Mouse (Mus musculus) embryonic facial prominence, embryonic 14.5 days (tissue): ENCODE results near the gene Btbd1. TPM values are rescaled to one million over a fixed set of nuclear protein-coding genes. Genes with fewer than 3 reads are reported as not detected.

Source experiments
- ATAC-seq: fragments of 200-750 bp; cut with Nextera tagmentation; 2 replicates; pipeline ENCODE4 v1.8.0; 2017; ENCODE audit warnings: low read depth, moderate number of reproducible peaks, moderate TSS enrichment
- DNase-seq: peaks from one replicate; pipeline ENCODE4 v3.0.0-alpha.2; 2015; ENCODE audit warnings: low spot score
- H3K27ac ChIP-seq: fragments of 300-500 bp; sonication (generic); replicated peaks from 2 replicates; pipeline ENCODE4 v1.5.1; 2014; ENCODE audit warnings: low read depth, mild to moderate bottlenecking, low read length, moderate library complexity
- H3K27me3 ChIP-seq: fragments of 300-500 bp; sonication (generic); replicated peaks from 2 replicates; pipeline ENCODE4 v1.6.1; 2014; ENCODE audit warnings: low read length; ENCODE audit not compliant: control insufficient read depth, insufficient read depth
- H3K36me3 ChIP-seq: fragments of 300-500 bp; sonication (generic); 2 replicates; pipeline ENCODE4 v1.6.1; 2014; ENCODE audit warnings: low read length, mixed read lengths; ENCODE audit not compliant: control insufficient read depth, insufficient read depth
- H3K4me1 ChIP-seq: fragments of 300-500 bp; sonication (generic); 2 replicates; pipeline ENCODE4 v1.6.1; 2014; ENCODE audit warnings: antibody characterized with exemption, low read length; ENCODE audit not compliant: control insufficient read depth, insufficient read depth
- H3K4me2 ChIP-seq: fragments of 300-500 bp; sonication (generic); 2 replicates; pipeline ENCODE4 v1.6.1; 2014; ENCODE audit warnings: low read depth, mild to moderate bottlenecking, low read length, moderate library complexity, mixed read lengths
- H3K4me3 ChIP-seq: fragments of 300-500 bp; sonication (generic); 2 replicates; pipeline ENCODE4 v1.5.1; 2014; ENCODE audit warnings: low read depth, mild to moderate bottlenecking, low read length
- H3K9ac ChIP-seq: fragments of 300-500 bp; sonication (generic); 2 replicates; pipeline ENCODE4 v1.6.1; 2014; ENCODE audit warnings: low read depth, mild to moderate bottlenecking, low read length, moderate library complexity, mixed read lengths
- H3K9me3 ChIP-seq: fragments of 300-500 bp; sonication (generic); 2 replicates; pipeline ENCODE4 v1.6.1; 2016; ENCODE audit warnings: low read length; ENCODE audit not compliant: control insufficient read depth
- WGBS: fragments of 180-500 bp; shearing (Covaris S2); extraction: QIAGEN DNeasy Blood & Tissue Kit; methylation state at CpG from one replicate; pipeline ENCODE4 v1.1.7; 2014; 5-methylcytosine and 5-hydroxymethylcytosine counted together
- polyA plus RNA-seq: library from polyadenylated mRNA; unstranded; fragments of >200 nt; fragmentation: Nextera tagmentation; extraction: Ambion mirVana; gene quantifications from 2 replicates; pipeline ENCODE4 v1.2.1, GENCODE M21; 2014

Btbd1 gene
- polyA plus RNA-seq, result 100 and 109 TPM in 2 replicates

- ATAC-seq, result peak; percentile 92
- Histone ChIP-seq H3K9ac (peak within 1 kb of the TSS; percentile 82), H3K4me1 (peaks cover 38% of the 10 kb centered on the region), H3K4me3 (peak within 1 kb of the TSS; percentile 84), H3K9me3 (no peaks in the 10 kb centered on the region), H3K36me3 (no peaks in the 10 kb centered on the region), H3K27ac (peak within 1 kb of the TSS; percentile 93), H3K27me3 (no peaks in the 10 kb centered on the region), H3K4me2 (peak within 1 kb of the TSS; percentile 73)
- WGBS, result under 1% methylated on average over 20 of the region's 58 CpGs
- peak; percentile 94 for DNase-seq
Observed at GRCm38 (mm10) chr7:81829379-81829894, at the start of gene Btbd1. Gene Btbd1, minus strand, starts transcription at chr7:81829431.

DNA sequence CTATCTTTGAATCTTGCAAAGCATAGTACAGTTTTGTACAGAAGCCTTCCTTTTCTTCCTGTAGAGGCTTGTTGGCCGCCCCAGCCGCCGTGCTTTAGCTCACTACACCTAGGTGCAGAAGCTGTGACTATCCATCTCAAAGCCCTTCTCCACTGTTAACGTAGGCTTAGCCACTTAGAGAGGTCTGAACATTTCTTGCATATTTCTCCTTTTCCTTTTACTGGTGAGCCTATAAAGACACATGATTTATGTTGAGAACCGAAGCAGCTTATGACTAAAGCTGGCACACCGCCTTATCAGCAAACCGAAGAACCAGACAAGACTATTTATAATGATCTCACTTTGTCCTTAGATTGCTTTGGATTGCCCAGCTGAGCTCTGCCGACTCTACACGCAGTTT is 46.1 kb upstream of the Btbd1 start:
- Histone ChIP-seq H3K27me3 (no peaks in the 10 kb centered on the region), H3K9me3 (no peaks in the 10 kb centered on the region), H3K4me1 (no peaks in the 10 kb centered on the region), H3K4me2 (no peak overlapping the region), H3K27ac (no peak overlapping the region), H3K4me3 (no peak overlapping the region), H3K36me3 (0 out of 2 replicates have a peak, but pooled peaks cover 3% of the 10 kb centered on the region), H3K9ac (no peak overlapping the region)
- no peak for ATAC-seq
- WGBS, result 85% methylated on average over 9 of the region's 9 CpGs
- no peak for DNase-seq

DNA sequence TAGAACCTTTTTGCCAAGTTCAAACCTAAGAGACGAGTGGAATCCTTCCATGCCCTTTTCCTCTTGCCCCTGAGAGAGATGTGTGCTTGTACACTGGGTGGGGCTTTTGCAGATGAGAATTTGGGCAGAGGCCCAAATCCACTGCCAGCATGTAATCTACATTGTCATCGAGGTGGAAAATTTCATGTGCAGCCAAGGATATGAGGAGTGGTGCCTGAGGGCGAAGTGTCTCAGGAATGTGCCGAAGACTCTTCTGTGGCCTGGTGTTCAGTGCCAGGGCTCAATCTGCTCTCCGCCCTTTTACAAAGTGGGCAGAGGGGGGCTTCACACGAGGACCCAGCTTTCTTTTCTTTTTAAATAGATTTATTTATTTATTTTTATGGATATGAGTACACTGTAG is 45.4 kb upstream of the Btbd1 start:
- DNase-seq (peak; percentile 78), ATAC-seq (no peak)
- Histone ChIP-seq H3K27ac (no peak overlapping the region), H3K4me2 (no peak overlapping the region), H3K36me3 (0 out of 2 replicates have a peak, but pooled peaks cover 3% of the 10 kb centered on the region), H3K9me3 (no peaks in the 10 kb centered on the region), H3K4me3 (no peak overlapping the region), H3K4me1 (no peaks in the 10 kb centered on the region), H3K9ac (no peak overlapping the region), H3K27me3 (no peaks in the 10 kb centered on the region)
- WGBS, result 48% methylated on average over 6 of the region's 6 CpGs

DNA sequence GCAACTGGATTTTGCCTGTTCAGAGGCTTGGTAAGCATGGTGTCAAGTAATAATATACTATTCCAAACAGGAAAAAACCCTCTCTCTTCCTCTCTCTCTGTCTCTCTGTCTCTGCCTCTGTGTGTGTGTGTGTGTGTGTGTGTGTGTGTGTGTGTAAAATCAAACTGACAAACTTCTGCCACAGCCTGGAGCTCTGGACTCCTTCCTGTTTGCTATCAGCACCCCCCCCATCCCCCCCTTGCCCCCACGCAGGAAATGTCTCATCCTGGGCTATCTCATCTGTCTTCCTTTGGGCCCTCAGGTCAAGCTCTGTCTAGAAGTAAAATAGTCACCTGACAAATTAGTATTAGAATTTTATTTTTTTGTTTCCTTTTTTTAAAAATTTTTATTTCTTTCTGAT is 44.6 kb upstream of the Btbd1 start:
- H3K4me2 ChIP-seq, result no peak overlapping the region
- no peaks in the 10 kb centered on the region for H3K9me3 ChIP-seq
- H3K27me3 ChIP-seq, result no peaks in the 10 kb centered on the region
- H3K9ac ChIP-seq, result no peak overlapping the region
- no peaks in the 10 kb centered on the region for H3K4me1 ChIP-seq
- no peak for DNase-seq
- 38% methylated on average over 1 of the region's 1 CpGs for WGBS
- no peak for ATAC-seq
- H3K27ac ChIP-seq, result no peak overlapping the region
- 0 out of 2 replicates have a peak, but pooled peaks cover 3% of the 10 kb centered on the region for H3K36me3 ChIP-seq
- H3K4me3 ChIP-seq, result no peak overlapping the region

GRCm38 (mm10) chr7:81872493-81873013 is 43.3 kb upstream of the Btbd1 start:
- Histone ChIP-seq H3K27ac (no peak overlapping the region), H3K9me3 (no peaks in the 10 kb centered on the region), H3K27me3 (no peaks in the 10 kb centered on the region), H3K4me1 (no peaks in the 10 kb centered on the region), H3K4me2 (no peak overlapping the region), H3K4me3 (no peak overlapping the region), H3K9ac (no peak overlapping the region), H3K36me3 (no peaks in the 10 kb centered on the region)
- WGBS, result 56% methylated on average over 13 of the region's 13 CpGs
- DNase-seq, result no peak
- no peak for ATAC-seq

GRCm38 (mm10) chr7:81868158-81868557 is 38.9 kb upstream of the Btbd1 start:
- Histone ChIP-seq H3K9me3 (no peaks in the 10 kb centered on the region), H3K27ac (no peak overlapping the region), H3K4me3 (no peak overlapping the region), H3K4me1 (no peaks in the 10 kb centered on the region), H3K27me3 (no peaks in the 10 kb centered on the region), H3K36me3 (no peaks in the 10 kb centered on the region), H3K9ac (no peak overlapping the region), H3K4me2 (no peak overlapping the region)
- 25% methylated on average over 6 of the region's 6 CpGs for WGBS
- ATAC-seq (peak; percentile 88), DNase-seq (peak; percentile 81)

DNA sequence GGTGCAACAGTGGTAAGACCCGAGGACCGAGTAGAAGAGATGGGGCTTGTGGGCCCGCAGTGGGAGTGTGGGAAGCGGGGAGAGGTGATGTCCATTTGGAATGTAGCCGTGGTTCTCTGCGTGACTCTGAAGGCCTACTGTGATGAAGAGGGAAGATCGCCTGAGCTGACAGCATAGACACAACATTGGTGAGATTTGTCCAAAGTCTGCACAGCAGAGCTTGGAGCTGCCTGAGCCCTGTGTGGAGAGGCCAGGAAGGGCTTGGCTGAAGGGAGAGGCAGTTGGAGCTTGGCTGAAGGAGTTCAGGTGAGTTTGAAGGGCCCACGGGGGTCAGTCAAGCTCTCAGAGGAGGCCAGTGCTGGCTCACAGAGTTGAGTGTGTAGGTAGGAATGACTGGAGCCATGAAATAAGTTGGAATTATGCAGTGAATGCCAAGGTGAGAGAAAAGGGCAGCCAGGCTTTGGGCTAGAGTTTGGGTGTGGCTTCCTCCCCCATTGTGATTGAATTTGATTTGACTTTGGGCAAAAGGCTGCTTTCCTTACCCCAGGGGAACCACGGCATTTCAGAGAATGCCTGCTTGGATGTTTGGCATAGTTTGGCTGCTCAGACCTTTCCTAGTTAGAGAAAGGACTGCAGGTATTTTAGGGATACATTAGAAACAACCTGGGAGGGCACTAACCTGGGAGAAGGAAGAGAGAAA is 38.1 kb upstream of the Btbd1 start:
- no peak overlapping the region for H3K4me2 ChIP-seq
- H3K9ac ChIP-seq, result no peak overlapping the region
- no peaks in the 10 kb centered on the region for H3K9me3 ChIP-seq
- WGBS, result 86% methylated on average over 9 of the region's 9 CpGs
- no peak for DNase-seq
- H3K4me3 ChIP-seq, result no peak overlapping the region
- ATAC-seq, result no peak
- no peak overlapping the region for H3K27ac ChIP-seq
- no peaks in the 10 kb centered on the region for H3K4me1 ChIP-seq
- H3K27me3 ChIP-seq, result no peaks in the 10 kb centered on the region
- no peaks in the 10 kb centered on the region for H3K36me3 ChIP-seq

DNA sequence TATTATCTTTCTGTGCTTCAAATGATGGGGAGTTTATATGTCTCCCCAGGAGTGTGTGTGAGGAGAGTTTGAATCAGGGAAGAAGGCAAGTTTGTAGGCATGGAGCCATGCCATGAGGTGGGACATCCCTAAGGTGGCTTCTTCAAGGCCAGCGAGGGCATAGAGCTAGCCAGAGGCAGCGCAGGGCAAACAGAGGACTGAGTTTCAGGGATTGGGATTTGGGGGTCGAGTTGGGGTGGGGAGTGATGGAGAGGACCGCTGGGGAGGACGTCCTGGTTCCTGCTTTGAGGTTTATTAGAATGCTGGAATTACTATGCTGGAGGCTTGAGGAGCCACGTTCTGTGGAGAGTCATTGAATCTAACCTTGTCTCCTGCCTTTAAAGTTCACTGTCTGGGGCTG is 36.7 kb upstream of the Btbd1 start:
- Histone ChIP-seq H3K4me1 (no peaks in the 10 kb centered on the region), H3K4me3 (no peak overlapping the region), H3K9me3 (no peaks in the 10 kb centered on the region), H3K27me3 (no peaks in the 10 kb centered on the region), H3K36me3 (no peaks in the 10 kb centered on the region), H3K9ac (no peak overlapping the region), H3K27ac (no peak overlapping the region), H3K4me2 (no peak overlapping the region)
- WGBS, result 93% methylated on average over 6 of the region's 6 CpGs
- DNase-seq (no peak), ATAC-seq (no peak)
